Mouse (Mus musculus): ENCODE data around the gene Nxnl1. TPM values are rescaled to one million over a fixed set of nuclear protein-coding genes. Genes with fewer than 3 reads are reported as not detected.

The Nxnl1 gene
- not detected in 2 replicates for polyA plus RNA-seq (2015; fragmentation: Nextera tagmentation; extraction: Ambion mirVana)

DNA sequence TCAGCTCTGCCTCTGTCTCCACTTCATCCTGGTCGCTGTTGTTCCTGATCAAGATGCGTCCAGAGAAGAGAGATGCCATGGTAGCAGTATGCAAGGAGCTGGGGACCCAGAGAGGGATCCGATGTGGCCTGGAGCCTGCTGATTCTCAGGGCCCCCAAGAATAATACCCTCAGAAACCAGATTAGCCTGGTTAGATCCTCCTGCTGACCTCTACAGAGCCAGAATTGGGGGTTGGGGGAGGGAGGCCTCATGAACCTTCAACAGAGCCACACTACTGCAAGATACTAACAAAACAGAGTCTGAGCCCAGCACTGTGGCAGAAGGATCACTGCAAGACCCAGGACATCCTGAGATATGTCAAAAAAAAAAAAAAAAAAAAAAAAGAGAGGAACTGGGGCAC lies at the start of gene Nxnl1:
Gene Nxnl1, minus strand, starts transcription at position 101 of the 400 bp plus-strand sequence.
- Histone ChIP-seq H3K4me3 (no peak within 1 kb of the TSS), H3K27ac (replicated peaks) (no peak within 1 kb of the TSS), H3K4me2 (replicated peaks) (no peak within 1 kb of the TSS), H3K27me3 (peaks cover 18% of the 10 kb centered on the region), H3K9me3 (no peaks in the 10 kb centered on the region), H3K36me3 (no peaks in the 10 kb centered on the region), H3K9ac (replicated peaks) (no peak within 1 kb of the TSS), H3K4me1 (peaks cover 26% of the 10 kb centered on the region)
- no peak for ATAC-seq (replicated peaks)
- 58% methylated on average over 3 of the region's 3 CpGs for WGBS

- Histone ChIP-seq H3K4me2 (replicated peaks) (no peak overlapping the region), H3K27me3 (no peaks in the 10 kb centered on the region), H3K9ac (replicated peaks) (no peak overlapping the region), H3K36me3 (peaks cover 37% of the 10 kb centered on the region), H3K4me1 (peaks cover 12% of the 10 kb centered on the region), H3K4me3 (no peak overlapping the region), H3K9me3 (no peaks in the 10 kb centered on the region), H3K27ac (replicated peaks) (no peak overlapping the region)
- ATAC-seq (replicated peaks) = no peak
- 78% methylated on average over 4 of the region's 4 CpGs for WGBS
Observed at GRCm38 (mm10) chr8:71613418-71613817, 47.0 kb upstream of the Nxnl1 start.

GRCm38 (mm10) chr8:71612141-71612540 lies 45.7 kb upstream of the Nxnl1 start:
- no peak overlapping the region for H3K27ac ChIP-seq (replicated peaks)
- H3K9ac ChIP-seq (replicated peaks) = peak overlapping the region; percentile 79
- ATAC-seq (replicated peaks) = no peak
- H3K27me3 ChIP-seq = no peaks in the 10 kb centered on the region
- H3K9me3 ChIP-seq = no peaks in the 10 kb centered on the region
- H3K4me1 ChIP-seq = peaks cover 12% of the 10 kb centered on the region
- 31% methylated on average over 5 of the region's 5 CpGs for WGBS
- H3K4me3 ChIP-seq = peak overlapping the region; percentile 80
- peaks cover 25% of the 10 kb centered on the region for H3K36me3 ChIP-seq
- H3K4me2 ChIP-seq (replicated peaks) = peak overlapping the region; percentile 62

GRCm38 (mm10) chr8:71610822-71611651 lies 44.6 kb upstream of the Nxnl1 start, which contains the start of gene Colgalt1:
Gene Colgalt1 (plus strand): TSS chr8:71610998.
- H3K4me2 ChIP-seq (replicated peaks) = peak within 1 kb of the TSS; percentile 62
- peaks cover 12% of the 10 kb centered on the region for H3K4me1 ChIP-seq
- H3K27me3 ChIP-seq = no peaks in the 10 kb centered on the region
- ATAC-seq (replicated peaks) = peak; percentile 99
- no peaks in the 10 kb centered on the region for H3K9me3 ChIP-seq
- peak within 1 kb of the TSS; percentile 79 for H3K9ac ChIP-seq (replicated peaks)
- WGBS = under 1% methylated on average over 81 of the region's 82 CpGs
- peak within 1 kb of the TSS; percentile 80 for H3K4me3 ChIP-seq
- peak within 1 kb of the TSS; percentile 91 for H3K27ac ChIP-seq (replicated peaks)
- H3K36me3 ChIP-seq = peaks cover 16% of the 10 kb centered on the region; the same call in 1 of the 2 replicates

DNA sequence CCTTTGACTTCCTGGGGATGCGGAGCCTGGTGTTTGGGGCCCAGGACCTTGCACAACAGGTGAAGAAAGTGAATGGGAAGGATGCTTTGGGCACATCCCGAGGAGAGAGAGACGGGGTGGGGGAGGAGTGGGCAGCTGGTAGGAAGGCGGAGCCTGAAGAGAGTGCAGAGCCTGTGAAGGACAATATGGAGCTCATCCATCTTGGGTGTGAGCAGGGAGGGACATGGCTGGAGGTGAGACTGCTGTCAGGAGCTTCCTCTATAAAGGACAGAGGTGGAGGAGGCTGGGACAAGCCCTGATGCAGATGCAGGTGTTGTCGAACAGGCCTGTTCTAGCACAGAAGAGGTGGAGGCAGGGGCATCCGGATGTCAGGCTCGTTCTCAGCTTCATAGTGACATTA lies 37.6 kb upstream of the Nxnl1 start:
- H3K9ac ChIP-seq (replicated peaks) = no peak overlapping the region
- no peak for ATAC-seq (replicated peaks)
- H3K4me3 ChIP-seq = no peak overlapping the region
- H3K36me3 ChIP-seq = no peaks in the 10 kb centered on the region
- 56% methylated on average over 7 of the region's 7 CpGs for WGBS
- H3K9me3 ChIP-seq = no peaks in the 10 kb centered on the region
- peaks cover 34% of the 10 kb centered on the region for H3K27me3 ChIP-seq
- peaks cover 14% of the 10 kb centered on the region for H3K4me1 ChIP-seq
- no peak overlapping the region for H3K27ac ChIP-seq (replicated peaks)
- no peak overlapping the region for H3K4me2 ChIP-seq (replicated peaks)

- H3K9me3 ChIP-seq = no peaks in the 10 kb centered on the region
- H3K27me3 ChIP-seq = peaks cover 34% of the 10 kb centered on the region
- 1% methylated on average over 32 of the region's 32 CpGs for WGBS
- peaks cover 14% of the 10 kb centered on the region for H3K4me1 ChIP-seq
- ATAC-seq (replicated peaks) = peak; percentile 70
- H3K9ac ChIP-seq (replicated peaks) = peak overlapping the region; percentile 25
- H3K36me3 ChIP-seq = no peaks in the 10 kb centered on the region
- peak overlapping the region; percentile 44 for H3K4me2 ChIP-seq (replicated peaks)
- H3K27ac ChIP-seq (replicated peaks) = 0 out of 2 replicates have a peak overlapping the region, but pooled peaks have one; percentile 9
- H3K4me3 ChIP-seq = peak overlapping the region; percentile 36
Observed at GRCm38 (mm10) chr8:71602666-71603334, 36.4 kb upstream of the Nxnl1 start.

- Histone ChIP-seq H3K36me3 (no peaks in the 10 kb centered on the region), H3K27ac (replicated peaks) (0 out of 2 replicates have a peak overlapping the region, but pooled peaks have one; percentile 9), H3K9ac (replicated peaks) (peak overlapping the region; percentile 25), H3K27me3 (peaks cover 34% of the 10 kb centered on the region), H3K4me1 (peaks cover 14% of the 10 kb centered on the region), H3K9me3 (no peaks in the 10 kb centered on the region), H3K4me3 (peak overlapping the region; percentile 36), H3K4me2 (replicated peaks) (peak overlapping the region; percentile 44)
- ATAC-seq (replicated peaks) = peak; percentile 49
- 3% methylated on average over 60 of the region's 65 CpGs for WGBS
Observed at GRCm38 (mm10) chr8:71601939-71602665, 35.7 kb upstream of the Nxnl1 start.

DNA sequence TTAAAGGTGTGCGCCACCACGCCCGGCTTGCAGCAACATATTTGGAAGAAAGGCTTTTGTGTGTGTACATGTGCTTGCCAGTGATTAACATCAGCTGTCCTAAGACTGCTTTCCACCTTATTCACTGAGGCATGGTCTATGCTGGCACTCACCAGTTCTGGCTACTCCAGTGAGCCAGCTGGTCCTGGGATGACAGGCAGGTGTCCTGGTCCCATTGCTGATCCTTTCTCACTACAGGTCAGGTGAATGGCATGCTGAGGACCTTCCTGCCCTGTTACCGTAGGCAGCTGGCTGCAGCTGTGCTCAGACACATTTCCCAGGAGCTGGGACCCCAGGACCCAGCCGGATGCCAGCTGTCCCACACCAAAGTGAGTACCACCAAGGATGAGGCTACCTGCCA lies 32.4 kb upstream of the Nxnl1 start:
- Histone ChIP-seq H3K9ac (replicated peaks) (no peak overlapping the region), H3K27ac (replicated peaks) (no peak overlapping the region), H3K4me2 (replicated peaks) (no peak overlapping the region), H3K9me3 (no peaks in the 10 kb centered on the region), H3K4me3 (no peak overlapping the region), H3K36me3 (no peaks in the 10 kb centered on the region), H3K27me3 (peaks cover 33% of the 10 kb centered on the region), H3K4me1 (peaks cover 19% of the 10 kb centered on the region)
- no peak for ATAC-seq (replicated peaks)
- 94% methylated on average over 5 of the region's 5 CpGs for WGBS

- H3K27me3 ChIP-seq = peaks cover 29% of the 10 kb centered on the region
- no peak overlapping the region for H3K4me3 ChIP-seq
- peaks cover 23% of the 10 kb centered on the region for H3K4me1 ChIP-seq
- no peak overlapping the region for H3K27ac ChIP-seq (replicated peaks)
- H3K9ac ChIP-seq (replicated peaks) = no peak overlapping the region
- no peak for ATAC-seq (replicated peaks)
- no peaks in the 10 kb centered on the region for H3K36me3 ChIP-seq
- H3K9me3 ChIP-seq = no peaks in the 10 kb centered on the region
- no peak overlapping the region for H3K4me2 ChIP-seq (replicated peaks)
Observed at GRCm38 (mm10) chr8:71598375-71598774, 32.0 kb upstream of the Nxnl1 start.

- H3K9ac ChIP-seq (replicated peaks) = no peak within 1 kb of the TSS
Observed at GRCm38 (mm10) chr8:71597451-71597850, 31.1 kb upstream of the Nxnl1 start, which contains the start of gene Fam129c. Gene Fam129c (plus strand): TSS chr8:71597648.

DNA sequence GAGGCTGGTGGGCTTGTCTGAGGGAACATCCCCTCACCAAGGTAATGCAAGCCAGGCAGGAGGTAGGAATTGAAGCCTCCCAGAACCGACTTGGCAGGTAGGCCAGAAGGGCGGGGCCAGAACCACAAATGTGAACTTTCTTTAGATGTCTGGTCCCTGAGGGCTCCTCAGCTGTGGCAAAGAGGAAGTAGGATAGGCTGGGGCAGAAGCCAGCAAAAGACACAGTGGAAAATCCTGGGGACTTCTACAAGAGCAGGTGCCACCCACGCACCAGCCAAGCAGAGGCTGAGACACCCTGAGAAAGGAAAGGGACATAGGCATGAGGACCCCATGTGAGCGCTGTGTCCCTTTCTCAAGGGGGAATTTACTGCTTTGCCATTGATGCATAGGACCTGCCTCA lies 30.4 kb upstream of the Nxnl1 start:
- ATAC-seq (replicated peaks) = no peak
- H3K36me3 ChIP-seq = no peaks in the 10 kb centered on the region
- peaks cover 19% of the 10 kb centered on the region for H3K4me1 ChIP-seq
- H3K9ac ChIP-seq (replicated peaks) = no peak overlapping the region
- H3K27me3 ChIP-seq = peaks cover 13% of the 10 kb centered on the region; the same call in 1 of the 2 replicates
- H3K4me2 ChIP-seq (replicated peaks) = no peak overlapping the region
- H3K27ac ChIP-seq (replicated peaks) = no peak overlapping the region
- WGBS = 79% methylated on average over 4 of the region's 4 CpGs
- no peaks in the 10 kb centered on the region for H3K9me3 ChIP-seq
- no peak overlapping the region for H3K4me3 ChIP-seq

More at GRCm38 (mm10) chr8:71597451-71597850, 31.1 kb upstream of the Nxnl1 start, which contains the start of gene Fam129c:
- Histone ChIP-seq H3K9me3 (no peaks in the 10 kb centered on the region), H3K4me1 (peaks cover 25% of the 10 kb centered on the region), H3K27ac (replicated peaks) (no peak within 1 kb of the TSS), H3K4me2 (replicated peaks) (no peak within 1 kb of the TSS), H3K27me3 (peaks cover 20% of the 10 kb centered on the region), H3K36me3 (no peaks in the 10 kb centered on the region), H3K4me3 (no peak within 1 kb of the TSS)
- no peak for ATAC-seq (replicated peaks)
- WGBS = 88% methylated on average over 3 of the region's 3 CpGs
